In genomic region chr5:104025245-104025854, GRCm38 (mm10) we compare ENCODE assay signal across 19 mouse cellular contexts. TPM values are rescaled to one million over a fixed set of nuclear protein-coding genes. Genes with fewer than 3 reads are reported as not detected.
DNase-seq lines count a peak whose midpoint lies in the region; ATAC-seq and TF ChIP-seq lines count a peak whose summit lies in the region.
"Had no signal": no experiment of that assay in that cellular context is flagged by ENCODE, and none has a peak within 500 bp of the region (broad histone marks: within the 10 kb centered on the region; RNA-seq: fewer than 3 reads in every experiment).

No protein-coding gene starts in this region.

- no peak overlapping the region for H3K27ac ChIP-seq in lung, embryonic 16.5 days (ENCODE audit: low read length)
- H3K27ac ChIP-seq in intestine, embryonic 15.5 days: peak overlapping the region; percentile 27; the same call in 1 of the 2 replicates
- no peak overlapping the region for H3K27ac ChIP-seq in stomach, postnatal 0 days (replicated peaks)
- H3K27ac ChIP-seq in midbrain, embryonic 10.5 days (replicated peaks): no peak overlapping the region
- H3K27ac ChIP-seq: hindbrain, embryonic 12.5 days; neural tube, embryonic 13.5 days had no signal

- TF ChIP-seq EP300 in stomach, postnatal 0 days (optimal IDR thresholded peaks at IDR 0.05): no peak

- H3K4me2 ChIP-seq in lung, embryonic 16.5 days (ENCODE audit: low read depth, low read length): no peak overlapping the region
- peak overlapping the region; percentile 26; the same call in 1 of the 2 replicates for H3K4me2 ChIP-seq in intestine, embryonic 15.5 days (replicated peaks)
- H3K4me2 ChIP-seq in stomach, postnatal 0 days (replicated peaks; ENCODE audit: low read depth): no peak overlapping the region
- H3K4me2 ChIP-seq: hindbrain, embryonic 12.5 days; neural tube, embryonic 13.5 days had no signal

- DNase-seq in adrenal gland, postnatal 14 days: peak; percentile 9
- DNase-seq in adrenal gland, adult 2 months: no peak
- DNase-seq in lung, postnatal 14 days: no peak
- peak; percentile 59 for DNase-seq in stomach, postnatal 0 days (ENCODE audit: low spot score)
- no peak for DNase-seq in left cerebral cortex, adult 11 months (ENCODE audit: low spot score)
- no peak for DNase-seq in midbrain, embryonic 10.5 days (ENCODE audit: low spot score)
- DNase-seq: cerebellum, adult 18-20 months; embryo, embryonic 11 days; midbrain, embryonic 14.5 days had no signal

- H3K9ac ChIP-seq in lung, embryonic 16.5 days (ENCODE audit: low read length): 0 out of 2 replicates have a peak overlapping the region, but pooled peaks have one; percentile 23
- no peak overlapping the region for H3K9ac ChIP-seq in intestine, embryonic 15.5 days
- no peak overlapping the region for H3K9ac ChIP-seq in stomach, postnatal 0 days (ENCODE audit: low read length)
- H3K9ac ChIP-seq: hindbrain, embryonic 12.5 days; neural tube, embryonic 13.5 days had no signal

- TF ChIP-seq CTCF in stomach, postnatal 0 days (IDR thresholded peaks at IDR 0.05; ENCODE audit: low read depth): no peak

- no peak for ATAC-seq in lung, embryonic 16.5 days (ENCODE audit: low read depth)
- peak; percentile 29 for ATAC-seq in intestine, embryonic 15.5 days
- ATAC-seq in stomach, postnatal 0 days (ENCODE audit: low FRiP score, low TSS enrichment): peak; percentile 41

- no peaks in the 10 kb centered on the region for H3K36me3 ChIP-seq in lung, embryonic 16.5 days (ENCODE audit: control insufficient read depth, insufficient read depth, low read length)
- H3K36me3 ChIP-seq in intestine, embryonic 15.5 days: no peaks in the 10 kb centered on the region
- no peaks in the 10 kb centered on the region for H3K36me3 ChIP-seq in stomach, postnatal 0 days (ENCODE audit: control insufficient read depth, insufficient read depth, low read length)
- no peaks in the 10 kb centered on the region for H3K36me3 ChIP-seq in midbrain, embryonic 10.5 days
- H3K36me3 ChIP-seq: hindbrain, embryonic 12.5 days; neural tube, embryonic 13.5 days had no signal

- peaks cover 16% of the 10 kb centered on the region for H3K4me1 ChIP-seq in lung, embryonic 16.5 days (replicated peaks; ENCODE audit: control insufficient read depth, insufficient read depth, low read length)
- peaks cover 8% of the 10 kb centered on the region; the same call in 1 of the 2 replicates for H3K4me1 ChIP-seq in intestine, embryonic 15.5 days (replicated peaks)
- H3K4me1 ChIP-seq in stomach, postnatal 0 days (replicated peaks; ENCODE audit: control insufficient read depth, insufficient read depth): no peaks in the 10 kb centered on the region; the same call in 1 of the 2 replicates
- peaks cover 24% of the 10 kb centered on the region for H3K4me1 ChIP-seq in midbrain, embryonic 10.5 days

- 38% methylated on average over 17 of the region's 17 CpGs for WGBS in lung, embryonic 16.5 days
- WGBS in intestine, embryonic 15.5 days: 46% methylated on average over 17 of the region's 17 CpGs
- WGBS in stomach, postnatal 0 days: 54% methylated on average over 17 of the region's 17 CpGs
- 37% methylated on average over 17 of the region's 17 CpGs for WGBS in midbrain, embryonic 10.5 days

- no peak overlapping the region for H3K4me3 ChIP-seq in lung, embryonic 16.5 days (ENCODE audit: low read length)
- H3K4me3 ChIP-seq in intestine, embryonic 15.5 days (replicated peaks): no peak overlapping the region
- H3K4me3 ChIP-seq in stomach, postnatal 0 days (ENCODE audit: low read depth, low read length): no peak overlapping the region
- no peak overlapping the region for H3K4me3 ChIP-seq in midbrain, embryonic 10.5 days
- H3K4me3 ChIP-seq: hindbrain, embryonic 12.5 days; neural tube, embryonic 13.5 days had no signal

- H3K9me3 ChIP-seq in lung, embryonic 16.5 days (ENCODE audit: control insufficient read depth, low read length): no peaks in the 10 kb centered on the region
- H3K9me3 ChIP-seq in intestine, embryonic 15.5 days: no peaks in the 10 kb centered on the region
- no peaks in the 10 kb centered on the region for H3K9me3 ChIP-seq in stomach, postnatal 0 days (ENCODE audit: control insufficient read depth, low read length)
- H3K9me3 ChIP-seq in midbrain, embryonic 10.5 days (replicated peaks): no peaks in the 10 kb centered on the region
- H3K9me3 ChIP-seq: hindbrain, embryonic 12.5 days; neural tube, embryonic 13.5 days had no signal

- no peaks in the 10 kb centered on the region for H3K27me3 ChIP-seq in lung, embryonic 16.5 days (ENCODE audit: control insufficient read depth, insufficient read depth, low read depth, low read length)
- H3K27me3 ChIP-seq in intestine, embryonic 15.5 days (replicated peaks): no peaks in the 10 kb centered on the region
- H3K27me3 ChIP-seq in stomach, postnatal 0 days (ENCODE audit: control insufficient read depth, insufficient read depth, low read length): no peaks in the 10 kb centered on the region
- H3K27me3 ChIP-seq in midbrain, embryonic 10.5 days (ENCODE audit: low read depth, poor library complexity, severe bottlenecking): peaks cover 44% of the 10 kb centered on the region

RNA-seq across cellular contexts. Expression of gene Hsd17b11, which starts 3.6 kb away (rescaled TPM):
- 51.0 and 60.5 TPM in 2 replicates for total RNA-seq in adrenal gland, postnatal 14 days (2021)
- 10 to 100 TPM; 67.2 to 69.0 TPM for total RNA-seq in adrenal gland, adult 2 months (2021)
- polyA plus RNA-seq in adrenal gland, adult 2 months (2012; rRNA removed): 18.2 and 19.2 TPM in 2 replicates
- polyA plus RNA-seq in lung, embryonic 16.5 days (2015; fragmentation: Nextera tagmentation; extraction: Ambion mirVana): 5.3 and 6.2 TPM in 2 replicates
- polyA plus RNA-seq in intestine, embryonic 15.5 days (2015; fragmentation: Nextera tagmentation; extraction: Ambion mirVana): 8.2 and 8.4 TPM in 2 replicates
- polyA plus RNA-seq in stomach, postnatal 0 days (2015; fragmentation: Nextera tagmentation; extraction: Ambion mirVana): 19.1 and 20.9 TPM in 2 replicates
- 1.3 and 1.6 TPM in 2 replicates for polyA plus RNA-seq in midbrain, embryonic 10.5 days (2016; fragmentation: Nextera tagmentation; extraction: Ambion mirVana)

RNA-seq across cellular contexts. Expression of gene Nudt9, which starts 20.8 kb away (rescaled TPM):
- total RNA-seq in adrenal gland, postnatal 14 days (2021): 56.5 and 60.0 TPM in 2 replicates
- total RNA-seq in adrenal gland, adult 2 months (2021): 10 to 100 TPM; 63.0 to 73.2 TPM
- polyA plus RNA-seq in adrenal gland, adult 2 months (2012; rRNA removed): 101 and 113 TPM in 2 replicates
- 58.6 and 60.8 TPM in 2 replicates for polyA plus RNA-seq in lung, embryonic 16.5 days (2015; fragmentation: Nextera tagmentation; extraction: Ambion mirVana)
- 61.7 and 63.6 TPM in 2 replicates for polyA plus RNA-seq in intestine, embryonic 15.5 days (2015; fragmentation: Nextera tagmentation; extraction: Ambion mirVana)
- polyA plus RNA-seq in stomach, postnatal 0 days (2015; fragmentation: Nextera tagmentation; extraction: Ambion mirVana): 53.0 and 57.1 TPM in 2 replicates
- 65.7 and 70.2 TPM in 2 replicates for polyA plus RNA-seq in midbrain, embryonic 10.5 days (2016; fragmentation: Nextera tagmentation; extraction: Ambion mirVana)

RNA-seq across cellular contexts. Expression of gene Hsd17b13, which starts 48.1 kb away (rescaled TPM):
- total RNA-seq in adrenal gland, postnatal 14 days (2021): 3.9 and 81.6 TPM in 2 replicates
- total RNA-seq in adrenal gland, adult 2 months (2021): 1 to 10 TPM in 1 of 2 experiments, not detected in 1; 1.4 TPM
- not detected in 2 replicates for polyA plus RNA-seq in adrenal gland, adult 2 months (2012; rRNA removed)
- polyA plus RNA-seq in lung, embryonic 16.5 days (2015; fragmentation: Nextera tagmentation; extraction: Ambion mirVana): 0.19 and 0.91 TPM in 2 replicates
- polyA plus RNA-seq in intestine, embryonic 15.5 days (2015; fragmentation: Nextera tagmentation; extraction: Ambion mirVana): 22.0 and 24.0 TPM in 2 replicates
- 3.2 and 3.4 TPM in 2 replicates for polyA plus RNA-seq in stomach, postnatal 0 days (2015; fragmentation: Nextera tagmentation; extraction: Ambion mirVana)
- not detected in 2 replicates for polyA plus RNA-seq in midbrain, embryonic 10.5 days (2016; fragmentation: Nextera tagmentation; extraction: Ambion mirVana)
- total RNA-seq: layer of hippocampus, postnatal 14 days had no signal
- polyA plus RNA-seq: hindbrain, embryonic 12.5 days; midbrain, embryonic 14.5 days; neural tube, embryonic 13.5 days had no signal

RNA-seq across cellular contexts. Expression of gene Gm17660, which starts 52.1 kb away (rescaled TPM):
- not detected in 2 replicates for total RNA-seq in adrenal gland, postnatal 14 days (2021)
- total RNA-seq in adrenal gland, adult 2 months (2021): not detected
- polyA plus RNA-seq in adrenal gland, adult 2 months (2012; rRNA removed): not detected in 2 replicates
- polyA plus RNA-seq in lung, embryonic 16.5 days (2015; fragmentation: Nextera tagmentation; extraction: Ambion mirVana): not detected in 2 replicates
- polyA plus RNA-seq in intestine, embryonic 15.5 days (2015; fragmentation: Nextera tagmentation; extraction: Ambion mirVana): not detected in 2 replicates
- 0.35 TPM in 1 of 2 replicates, not detected in the other for polyA plus RNA-seq in stomach, postnatal 0 days (2015; fragmentation: Nextera tagmentation; extraction: Ambion mirVana)
- polyA plus RNA-seq in midbrain, embryonic 10.5 days (2016; fragmentation: Nextera tagmentation; extraction: Ambion mirVana): not detected in 2 replicates
- total RNA-seq: adrenal gland, postnatal 4 days; gastrocnemius, adult 18-20 months; layer of hippocampus, postnatal 14 days had no signal
- polyA plus RNA-seq: hindbrain, embryonic 12.5 days; kidney, embryonic 16.5 days; limb, embryonic 14.5 days; midbrain, embryonic 14.5 days; neural tube, embryonic 13.5 days; thymus, postnatal 0 days had no signal

Comparison
In these comparisons a context has a peak if more than half of its experiments do, and no peak if none do; other contexts are left out.
1. DNase-seq: peak in adrenal gland, postnatal 14 days (single experiment) and stomach, postnatal 0 days (single experiment); none in adrenal gland, adult 2 months (single experiment), lung, postnatal 14 days (single experiment), left cerebral cortex, adult 11 months (single experiment) and midbrain, embryonic 10.5 days (single experiment).